Mouse (Mus musculus) lung, embryonic 16.5 days (tissue): ENCODE measurements around the gene Itga6. TPM values are rescaled to one million over a fixed set of nuclear protein-coding genes. Genes with fewer than 3 reads are reported as not detected.
"Not testable (repeated sequence)": the region's sequence is repeated elsewhere in the genome, so short reads cannot be mapped to it uniquely, and the experiment has no call there.

Experiments
- ATAC-seq: fragments of 200-750 bp; cut with Nextera tagmentation; 2 replicates; pipeline ENCODE4 v1.8.0; 2017; ENCODE audit warnings: low read depth, mild to moderate bottlenecking, moderate library complexity
- H3K27ac ChIP-seq: fragments of 300-500 bp; sonication (generic); 2 replicates; pipeline ENCODE4 v1.5.1; 2014; ENCODE audit warnings: mild to moderate bottlenecking, control low read depth, low read length
- H3K27me3 ChIP-seq: fragments of 300-500 bp; sonication (generic); 2 replicates; pipeline ENCODE4 v1.6.1; 2014; ENCODE audit warnings: low read depth, low read length, mixed read lengths; ENCODE audit not compliant: control insufficient read depth, insufficient read depth
- H3K36me3 ChIP-seq: fragments of 300-500 bp; sonication (generic); 2 replicates; pipeline ENCODE4 v1.6.1; 2014; ENCODE audit warnings: low read length; ENCODE audit not compliant: control insufficient read depth, insufficient read depth
- H3K4me1 ChIP-seq: fragments of 300-500 bp; sonication (generic); replicated peaks from 2 replicates; pipeline ENCODE4 v1.6.1; 2014; ENCODE audit warnings: low read length, mixed read lengths; ENCODE audit not compliant: control insufficient read depth, insufficient read depth
- H3K4me2 ChIP-seq: fragments of 300-500 bp; sonication (generic); 2 replicates; pipeline ENCODE4 v1.6.1; 2014; ENCODE audit warnings: low read depth, low read length, control low read depth
- H3K4me3 ChIP-seq: fragments of 300-500 bp; sonication (generic); 2 replicates; pipeline ENCODE4 v1.5.1; 2014; ENCODE audit warnings: mild to moderate bottlenecking, low read length, control low read depth
- H3K9ac ChIP-seq: fragments of 300-500 bp; sonication (generic); 2 replicates; pipeline ENCODE4 v1.6.1; 2014; ENCODE audit warnings: low read length, control low read depth
- H3K9me3 ChIP-seq: fragments of 300-500 bp; sonication (generic); 2 replicates; pipeline ENCODE4 v1.6.1; 2016; ENCODE audit warnings: low read length; ENCODE audit not compliant: control insufficient read depth
- WGBS: fragments of 180-500 bp; shearing (Covaris S2); extraction: QIAGEN DNeasy Blood & Tissue Kit; methylation state at CpG from one replicate; pipeline ENCODE4 v1.1.7; 2014; 5-methylcytosine and 5-hydroxymethylcytosine counted together
- polyA plus RNA-seq: library from polyadenylated mRNA; unstranded; fragments of >200 nt; fragmentation: Nextera tagmentation; extraction: Ambion mirVana; gene quantifications from 2 replicates; pipeline ENCODE4 v1.2.1, GENCODE M21; 2015

Itga6 gene
- polyA plus RNA-seq, 1 experiment from 2014 or later, result 79.0 TPM

- ATAC-seq, result no peak
- no peak overlapping the region for H3K27ac ChIP-seq
- 94% methylated on average over 5 of the region's 5 CpGs for WGBS
- no peaks in the 10 kb centered on the region for H3K36me3 ChIP-seq
- H3K4me3 ChIP-seq, result no peak overlapping the region
- H3K9ac ChIP-seq, result no peak overlapping the region
- no peaks in the 10 kb centered on the region for H3K9me3 ChIP-seq
- peaks cover 4% of the 10 kb centered on the region; the same call in 1 of the 2 replicates for H3K4me1 ChIP-seq
- H3K27me3 ChIP-seq, result no peaks in the 10 kb centered on the region
- no peak overlapping the region for H3K4me2 ChIP-seq
These were observed 31.0 kb upstream of the Itga6 start for GRCm38 (mm10) chr2:71714416-71714815.

- no peaks in the 10 kb centered on the region for H3K27me3 ChIP-seq
- H3K9me3 ChIP-seq, result no peaks in the 10 kb centered on the region
- peaks cover 4% of the 10 kb centered on the region; the same call in 1 of the 2 replicates for H3K4me1 ChIP-seq
- H3K9ac ChIP-seq, result no peak overlapping the region
- 43% methylated on average over 9 of the region's 9 CpGs for WGBS
- no peaks in the 10 kb centered on the region for H3K36me3 ChIP-seq
- no peak overlapping the region for H3K4me2 ChIP-seq
- no peak overlapping the region for H3K4me3 ChIP-seq
- H3K27ac ChIP-seq, result no peak overlapping the region
- no peak for ATAC-seq
These were observed 26.4 kb upstream of the Itga6 start for GRCm38 (mm10) chr2:71719005-71719386.

GRCm38 (mm10) chr2:71719387-71720034 lies 25.9 kb upstream of the Itga6 start:
- H3K27ac ChIP-seq, result no peak overlapping the region
- 45% methylated on average over 5 of the region's 5 CpGs for WGBS
- H3K9ac ChIP-seq, result no peak overlapping the region
- no peak overlapping the region for H3K4me2 ChIP-seq
- no peaks in the 10 kb centered on the region for H3K9me3 ChIP-seq
- no peak overlapping the region for H3K4me3 ChIP-seq
- H3K27me3 ChIP-seq, result no peaks in the 10 kb centered on the region
- no peaks in the 10 kb centered on the region for H3K36me3 ChIP-seq
- peaks cover 4% of the 10 kb centered on the region; the same call in 1 of the 2 replicates for H3K4me1 ChIP-seq
- ATAC-seq, result no peak

DNA sequence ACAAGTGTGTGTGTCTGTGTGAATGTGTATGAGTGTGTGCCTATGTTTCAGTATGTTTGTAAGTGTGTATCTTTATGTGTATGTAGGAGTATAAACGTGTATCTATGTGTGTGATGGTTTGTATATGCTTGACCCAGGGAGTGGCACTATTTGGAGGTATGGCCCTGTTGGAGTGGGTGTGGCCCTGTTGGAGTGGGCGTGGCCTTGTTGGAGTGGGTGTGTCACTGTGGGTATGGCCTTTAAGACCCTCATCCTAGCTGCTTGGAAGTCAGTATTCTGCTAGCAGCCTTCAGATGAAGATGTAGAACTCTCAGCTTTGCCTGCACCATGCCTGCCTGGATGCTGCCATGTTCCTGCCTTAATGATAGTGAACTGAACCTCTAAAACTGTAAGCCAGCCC lies 24.9 kb upstream of the Itga6 start:
- H3K9me3 ChIP-seq, H3K9ac ChIP-seq, ATAC-seq, H3K27ac ChIP-seq, H3K36me3 ChIP-seq, H3K4me2 ChIP-seq, H3K4me1 ChIP-seq, H3K4me3 ChIP-seq, H3K27me3 ChIP-seq: not testable (repeated sequence)
- 56% methylated on average over 2 of the region's 2 CpGs for WGBS

- Histone ChIP-seq H3K9me3 (no peaks in the 10 kb centered on the region), H3K4me3 (no peak overlapping the region), H3K27me3 (no peaks in the 10 kb centered on the region), H3K4me2 (no peak overlapping the region), H3K9ac (no peak overlapping the region), H3K27ac (no peak overlapping the region), H3K4me1 (peaks cover 4% of the 10 kb centered on the region; the same call in 1 of the 2 replicates), H3K36me3 (no peaks in the 10 kb centered on the region)
- no peak for ATAC-seq
- 61% methylated on average over 5 of the region's 5 CpGs for WGBS
These were observed 22.5 kb upstream of the Itga6 start for GRCm38 (mm10) chr2:71722913-71723312.

- WGBS, result 75% methylated on average over 3 of the region's 3 CpGs
- Histone ChIP-seq H3K36me3 (no peaks in the 10 kb centered on the region), H3K4me3 (no peak overlapping the region), H3K4me2 (no peak overlapping the region), H3K4me1 (peaks cover 4% of the 10 kb centered on the region; the same call in 1 of the 2 replicates), H3K27me3 (no peaks in the 10 kb centered on the region), H3K9ac (no peak overlapping the region), H3K9me3 (no peaks in the 10 kb centered on the region), H3K27ac (no peak overlapping the region)
- no peak for ATAC-seq
These were observed 21.8 kb upstream of the Itga6 start for GRCm38 (mm10) chr2:71723623-71724022.

GRCm38 (mm10) chr2:71724028-71724427 lies 21.4 kb upstream of the Itga6 start:
- no peak for ATAC-seq
- Histone ChIP-seq H3K27ac (no peak overlapping the region), H3K4me1 (peaks cover 3% of the 10 kb centered on the region; the same call in 1 of the 2 replicates), H3K9ac (no peak overlapping the region), H3K4me2 (no peak overlapping the region), H3K9me3 (no peaks in the 10 kb centered on the region), H3K27me3 (no peaks in the 10 kb centered on the region), H3K36me3 (no peaks in the 10 kb centered on the region), H3K4me3 (no peak overlapping the region)
- 34% methylated on average over 6 of the region's 6 CpGs for WGBS

- H3K27ac ChIP-seq, result no peak overlapping the region
- no peaks in the 10 kb centered on the region for H3K9me3 ChIP-seq
- H3K9ac ChIP-seq, result no peak overlapping the region
- no peak overlapping the region for H3K4me2 ChIP-seq
- no peak for ATAC-seq
- H3K4me1 ChIP-seq, result no peaks in the 10 kb centered on the region
- H3K4me3 ChIP-seq, result no peak overlapping the region
- H3K27me3 ChIP-seq, result no peaks in the 10 kb centered on the region
- 70% methylated on average over 1 of the region's 1 CpGs for WGBS
- no peaks in the 10 kb centered on the region for H3K36me3 ChIP-seq
These were observed 20.0 kb upstream of the Itga6 start for GRCm38 (mm10) chr2:71725446-71725845.

GRCm38 (mm10) chr2:71726883-71727676 lies 18.3 kb upstream of the Itga6 start:
- no peak overlapping the region for H3K27ac ChIP-seq
- H3K9ac ChIP-seq, result no peak overlapping the region
- H3K36me3 ChIP-seq, result no peaks in the 10 kb centered on the region
- 71% methylated on average over 7 of the region's 7 CpGs for WGBS
- no peak overlapping the region for H3K4me3 ChIP-seq
- no peaks in the 10 kb centered on the region for H3K9me3 ChIP-seq
- no peaks in the 10 kb centered on the region for H3K4me1 ChIP-seq
- ATAC-seq, result no peak
- H3K27me3 ChIP-seq, result no peaks in the 10 kb centered on the region
- H3K4me2 ChIP-seq, result no peak overlapping the region
